Mouse (Mus musculus): ENCODE data around the gene Parm1. TPM values are rescaled to one million over a fixed set of nuclear protein-coding genes. Genes with fewer than 3 reads are reported as not detected.

Parm1 gene
- polyA plus RNA-seq, 1 experiment from 2014 or later: 27.0 TPM

DNA sequence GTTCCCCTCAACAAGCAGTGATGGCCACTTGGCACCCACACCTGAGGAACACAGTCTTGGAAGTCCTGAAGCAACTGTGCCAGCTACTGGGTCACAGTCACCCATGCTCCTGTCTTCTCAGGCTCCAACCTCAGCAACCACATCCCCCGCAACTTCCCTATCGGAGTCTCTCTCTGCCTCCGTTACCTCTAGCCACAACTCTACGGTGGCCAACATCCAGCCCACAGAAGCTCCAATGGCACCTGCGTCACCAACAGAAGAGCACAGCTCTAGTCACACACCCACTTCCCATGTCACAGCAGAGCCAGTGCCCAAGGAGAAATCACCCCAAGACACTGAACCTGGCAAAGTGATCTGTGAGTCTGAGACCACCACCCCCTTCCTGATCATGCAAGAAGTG lies 76.7 kb downstream of the Parm1 start:
- Histone ChIP-seq H3K36me3 (ENCODE audit: control insufficient read depth, insufficient read depth, low read length) (no peaks in the 10 kb centered on the region), H3K4me1 (ENCODE audit: control insufficient read depth, insufficient read depth, low read length) (no peaks in the 10 kb centered on the region), H3K4me3 (ENCODE audit: low read depth, low read length) (no peak overlapping the region), H3K9ac (ENCODE audit: low read depth, low read length) (no peak overlapping the region), H3K9me3 (replicated peaks; ENCODE audit: control insufficient read depth, low read length) (peaks cover under 1% of the 10 kb centered on the region; the same call in 1 of the 2 replicates), H3K4me2 (no peak overlapping the region), H3K27ac (ENCODE audit: low read depth, low read length) (no peak overlapping the region), H3K27me3 (ENCODE audit: control insufficient read depth, insufficient read depth, low read length) (no peaks in the 10 kb centered on the region)
- 94% methylated on average over 5 of the region's 5 CpGs for WGBS (ENCODE audit: insufficient replicate concordance)
- ATAC-seq (replicated peaks; ENCODE audit: insufficient number of reproducible peaks, low FRiP score, low TSS enrichment): no peak

DNA sequence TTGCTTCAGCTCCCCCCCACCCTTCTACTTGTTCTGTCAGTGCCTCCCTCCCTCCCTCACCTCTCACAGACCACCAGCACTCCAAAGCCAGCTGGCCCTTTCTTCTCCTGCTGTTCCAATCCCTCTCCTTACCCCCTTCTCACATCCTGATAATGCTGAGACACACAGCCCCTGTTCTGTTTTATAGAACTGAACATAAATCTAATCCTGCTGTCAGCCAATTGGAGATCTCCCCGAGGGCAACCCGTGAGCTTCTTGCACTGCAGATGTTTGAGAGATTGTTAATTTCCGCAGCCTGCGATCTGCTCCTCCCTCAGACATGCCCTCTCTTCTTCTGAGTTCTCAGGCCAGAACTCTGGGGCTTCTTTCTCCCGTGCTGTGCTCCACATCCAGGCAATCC lies 79.8 kb downstream of the Parm1 start:
- no peak overlapping the region for H3K27ac ChIP-seq (ENCODE audit: low read depth, low read length)
- no peak overlapping the region for H3K9ac ChIP-seq (ENCODE audit: low read depth, low read length)
- no peak for ATAC-seq (replicated peaks; ENCODE audit: insufficient number of reproducible peaks, low FRiP score, low TSS enrichment)
- no peak overlapping the region for H3K4me2 ChIP-seq
- H3K36me3 ChIP-seq (ENCODE audit: control insufficient read depth, insufficient read depth, low read length): no peaks in the 10 kb centered on the region
- no peaks in the 10 kb centered on the region for H3K4me1 ChIP-seq (ENCODE audit: control insufficient read depth, insufficient read depth, low read length)
- no peaks in the 10 kb centered on the region for H3K27me3 ChIP-seq (ENCODE audit: control insufficient read depth, insufficient read depth, low read length)
- H3K4me3 ChIP-seq (ENCODE audit: low read depth, low read length): no peak overlapping the region
- H3K9me3 ChIP-seq (replicated peaks; ENCODE audit: control insufficient read depth, low read length): no peaks in the 10 kb centered on the region
- WGBS (ENCODE audit: insufficient replicate concordance): 53% methylated on average over 5 of the region's 5 CpGs

DNA sequence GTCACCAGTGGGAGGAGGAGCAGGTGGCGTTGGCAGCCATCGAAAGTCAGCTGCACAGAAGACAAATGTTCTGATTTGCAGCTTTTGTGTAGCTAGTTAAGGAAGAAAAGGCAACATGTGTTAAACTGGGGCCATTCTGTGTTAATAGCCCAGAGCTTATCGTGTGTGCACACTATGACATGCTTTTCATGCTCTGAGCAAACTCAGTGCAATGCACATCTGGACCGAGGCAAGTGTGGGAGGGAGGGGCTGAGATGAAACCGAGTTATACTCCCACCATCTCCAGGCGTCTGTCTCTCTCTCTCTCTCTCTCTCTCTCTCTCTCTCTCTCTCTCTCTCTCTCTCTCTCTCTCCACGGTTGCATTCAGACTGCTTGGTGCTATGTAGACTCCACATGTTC lies 82.4 kb downstream of the Parm1 start:
- Histone ChIP-seq H3K4me2 (no peak overlapping the region), H3K4me1 (ENCODE audit: control insufficient read depth, insufficient read depth, low read length) (0 out of 2 replicates have a peak, but pooled peaks cover 4% of the 10 kb centered on the region), H3K27ac (ENCODE audit: low read depth, low read length) (no peak overlapping the region), H3K4me3 (ENCODE audit: low read depth, low read length) (no peak overlapping the region), H3K27me3 (ENCODE audit: control insufficient read depth, insufficient read depth, low read length) (no peaks in the 10 kb centered on the region), H3K9me3 (replicated peaks; ENCODE audit: control insufficient read depth, low read length) (no peaks in the 10 kb centered on the region), H3K9ac (ENCODE audit: low read depth, low read length) (no peak overlapping the region), H3K36me3 (ENCODE audit: control insufficient read depth, insufficient read depth, low read length) (no peaks in the 10 kb centered on the region)
- 72% methylated on average over 7 of the region's 7 CpGs for WGBS (ENCODE audit: insufficient replicate concordance)
- ATAC-seq (replicated peaks; ENCODE audit: insufficient number of reproducible peaks, low FRiP score, low TSS enrichment): no peak

DNA sequence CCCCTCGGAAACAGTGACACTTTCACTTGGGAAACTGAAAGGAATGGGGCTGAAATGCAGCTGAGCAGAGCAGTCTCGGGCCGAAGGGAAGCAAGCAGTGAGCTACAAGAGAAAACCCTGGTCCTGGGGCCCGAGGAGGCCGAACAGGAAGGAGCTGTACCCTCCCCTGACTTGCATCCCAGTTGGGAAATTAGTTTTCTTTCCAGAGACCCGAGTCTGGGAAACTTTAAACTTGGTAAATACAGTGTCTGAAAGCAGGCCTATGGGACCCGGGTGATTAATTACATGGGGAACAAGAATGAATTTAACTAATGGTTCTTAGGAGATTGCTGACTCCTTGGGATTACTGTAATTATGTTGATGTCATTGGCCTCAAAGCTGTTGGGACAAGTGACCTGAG lies 85.9 kb downstream of the Parm1 start:
- no peak for ATAC-seq (replicated peaks; ENCODE audit: insufficient number of reproducible peaks, low FRiP score, low TSS enrichment)
- H3K4me3 ChIP-seq (ENCODE audit: low read depth, low read length): no peak overlapping the region
- H3K4me2 ChIP-seq: no peak overlapping the region
- no peaks in the 10 kb centered on the region for H3K9me3 ChIP-seq (replicated peaks; ENCODE audit: control insufficient read depth, low read length)
- H3K4me1 ChIP-seq (ENCODE audit: control insufficient read depth, insufficient read depth, low read length): peaks cover 12% of the 10 kb centered on the region
- no peak overlapping the region for H3K9ac ChIP-seq (ENCODE audit: low read depth, low read length)
- WGBS (ENCODE audit: insufficient replicate concordance): 67% methylated on average over 7 of the region's 7 CpGs
- no peaks in the 10 kb centered on the region for H3K27me3 ChIP-seq (ENCODE audit: control insufficient read depth, insufficient read depth, low read length)
- no peak overlapping the region for H3K27ac ChIP-seq (ENCODE audit: low read depth, low read length)
- no peaks in the 10 kb centered on the region for H3K36me3 ChIP-seq (ENCODE audit: control insufficient read depth, insufficient read depth, low read length)

DNA sequence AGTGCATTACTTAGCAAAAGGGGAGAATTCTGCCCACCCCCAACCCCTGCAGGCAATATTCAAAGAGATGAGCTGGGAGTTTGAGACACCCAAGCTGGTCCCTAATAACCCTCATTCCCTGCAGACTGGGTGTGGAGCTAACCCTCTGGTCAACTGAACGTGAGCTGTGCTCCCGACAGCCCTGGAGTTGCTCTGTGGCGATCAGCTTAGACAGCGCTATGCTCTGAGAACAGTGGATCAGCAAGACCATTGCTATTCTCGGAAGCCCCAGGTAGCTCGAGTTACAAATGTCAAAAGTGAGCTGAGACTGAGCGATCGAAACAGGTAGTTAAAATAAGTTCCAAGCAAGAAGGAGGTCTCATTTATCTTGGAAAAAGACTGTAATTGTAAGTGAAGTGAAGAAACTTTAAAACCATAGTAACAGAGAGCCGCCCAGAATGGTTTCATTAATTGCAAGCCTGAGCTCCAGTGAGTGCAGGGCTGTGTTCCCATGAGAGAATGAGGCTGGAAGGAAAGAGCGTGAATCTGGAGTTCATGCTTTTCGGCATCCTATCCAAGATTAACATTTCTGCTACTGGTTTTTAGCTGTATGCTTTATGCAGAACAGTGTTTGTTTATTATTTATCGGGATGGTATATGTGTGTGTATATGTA lies 86.5 kb downstream of the Parm1 start:
- H3K9ac ChIP-seq (ENCODE audit: low read depth, low read length): no peak overlapping the region
- H3K4me2 ChIP-seq: no peak overlapping the region
- H3K36me3 ChIP-seq (ENCODE audit: control insufficient read depth, insufficient read depth, low read length): no peaks in the 10 kb centered on the region
- H3K4me3 ChIP-seq (ENCODE audit: low read depth, low read length): no peak overlapping the region
- H3K9me3 ChIP-seq (replicated peaks; ENCODE audit: control insufficient read depth, low read length): no peaks in the 10 kb centered on the region
- ATAC-seq (replicated peaks; ENCODE audit: insufficient number of reproducible peaks, low FRiP score, low TSS enrichment): no peak
- 63% methylated on average over 12 of the region's 12 CpGs for WGBS (ENCODE audit: insufficient replicate concordance)
- H3K27me3 ChIP-seq (ENCODE audit: control insufficient read depth, insufficient read depth, low read length): no peaks in the 10 kb centered on the region
- peaks cover 14% of the 10 kb centered on the region for H3K4me1 ChIP-seq (ENCODE audit: control insufficient read depth, insufficient read depth, low read length)
- no peak overlapping the region for H3K27ac ChIP-seq (ENCODE audit: low read depth, low read length)

DNA sequence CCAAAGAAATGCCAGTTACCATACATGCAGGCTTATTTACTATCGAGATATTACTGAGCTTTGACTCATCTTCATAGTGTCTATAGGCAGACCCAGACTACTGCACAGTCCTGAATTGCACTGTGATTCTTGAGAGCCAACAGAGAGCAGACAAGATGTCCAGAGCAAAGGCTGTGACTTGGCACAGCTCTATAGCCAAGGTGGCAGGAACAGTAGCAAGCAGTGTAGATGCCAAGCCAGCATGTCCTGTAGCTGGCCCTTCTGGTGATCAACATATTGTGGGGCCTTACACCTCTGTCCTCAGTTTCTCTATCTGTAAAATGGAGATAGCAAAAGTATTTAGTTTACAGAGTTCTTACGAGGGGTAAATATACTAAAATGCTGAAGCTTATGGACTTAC lies 89.8 kb downstream of the Parm1 start:
- H3K27ac ChIP-seq (ENCODE audit: low read depth, low read length): no peak overlapping the region
- H3K9ac ChIP-seq (ENCODE audit: low read depth, low read length): no peak overlapping the region
- H3K4me3 ChIP-seq (ENCODE audit: low read depth, low read length): no peak overlapping the region
- peaks cover 14% of the 10 kb centered on the region for H3K4me1 ChIP-seq (ENCODE audit: control insufficient read depth, insufficient read depth, low read length)
- no peaks in the 10 kb centered on the region for H3K27me3 ChIP-seq (ENCODE audit: control insufficient read depth, insufficient read depth, low read length)
- 88% methylated on average over 2 of the region's 2 CpGs for WGBS (ENCODE audit: insufficient replicate concordance)
- ATAC-seq (replicated peaks; ENCODE audit: insufficient number of reproducible peaks, low FRiP score, low TSS enrichment): no peak
- no peak overlapping the region for H3K4me2 ChIP-seq
- no peaks in the 10 kb centered on the region for H3K36me3 ChIP-seq (ENCODE audit: control insufficient read depth, insufficient read depth, low read length)
- no peaks in the 10 kb centered on the region for H3K9me3 ChIP-seq (replicated peaks; ENCODE audit: control insufficient read depth, low read length)

DNA sequence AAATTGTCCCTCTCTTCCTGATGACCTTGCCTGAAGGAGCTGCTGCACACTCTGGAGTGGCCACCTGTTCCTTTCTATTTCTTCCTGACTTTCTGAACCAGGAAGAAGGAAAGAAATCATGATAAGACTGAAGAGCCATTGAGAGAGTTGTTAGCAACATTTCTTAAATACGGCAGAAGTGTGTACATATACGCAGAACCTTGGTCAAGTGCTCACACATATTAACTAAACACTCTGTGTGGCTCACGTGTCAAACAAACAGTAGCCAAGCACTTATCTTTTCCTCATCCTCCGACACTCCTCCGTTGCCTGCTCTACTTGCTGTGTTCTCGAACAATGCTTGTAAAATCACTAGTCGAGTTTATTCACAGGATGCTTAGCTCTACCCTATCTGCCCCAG lies 90.4 kb downstream of the Parm1 start:
- Histone ChIP-seq H3K36me3 (ENCODE audit: control insufficient read depth, insufficient read depth, low read length) (no peaks in the 10 kb centered on the region), H3K9me3 (replicated peaks; ENCODE audit: control insufficient read depth, low read length) (no peaks in the 10 kb centered on the region), H3K4me1 (ENCODE audit: control insufficient read depth, insufficient read depth, low read length) (peaks cover 14% of the 10 kb centered on the region), H3K4me2 (no peak overlapping the region), H3K27ac (ENCODE audit: low read depth, low read length) (no peak overlapping the region), H3K27me3 (ENCODE audit: control insufficient read depth, insufficient read depth, low read length) (no peaks in the 10 kb centered on the region), H3K9ac (ENCODE audit: low read depth, low read length) (no peak overlapping the region), H3K4me3 (ENCODE audit: low read depth, low read length) (no peak overlapping the region)
- 54% methylated on average over 7 of the region's 7 CpGs for WGBS (ENCODE audit: insufficient replicate concordance)
- ATAC-seq (replicated peaks; ENCODE audit: insufficient number of reproducible peaks, low FRiP score, low TSS enrichment): no peak

DNA sequence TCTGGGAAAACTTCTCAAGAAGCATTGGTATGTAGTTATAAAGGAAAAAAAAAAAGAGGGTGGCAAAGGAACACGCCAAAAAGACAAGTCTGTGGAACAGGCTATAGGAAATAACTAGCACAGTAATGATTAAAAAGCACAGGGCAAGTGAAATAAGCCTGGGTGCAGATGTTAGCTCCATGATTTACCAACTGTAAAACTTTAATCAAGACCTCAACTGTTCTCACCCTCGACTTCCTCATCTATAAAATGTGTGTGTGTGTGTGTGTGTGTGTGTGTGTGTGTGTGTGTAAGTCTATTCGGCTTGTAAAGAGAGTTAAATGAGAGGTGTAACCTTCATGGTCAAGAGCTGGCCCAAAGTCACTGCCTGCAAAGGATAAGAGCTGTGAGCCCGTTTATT lies 91.6 kb downstream of the Parm1 start:
- no peaks in the 10 kb centered on the region for H3K36me3 ChIP-seq (ENCODE audit: control insufficient read depth, insufficient read depth, low read length)
- H3K9ac ChIP-seq (ENCODE audit: low read depth, low read length): no peak overlapping the region
- H3K9me3 ChIP-seq (replicated peaks; ENCODE audit: control insufficient read depth, low read length): no peaks in the 10 kb centered on the region
- no peak overlapping the region for H3K27ac ChIP-seq (ENCODE audit: low read depth, low read length)
- peaks cover 10% of the 10 kb centered on the region for H3K4me1 ChIP-seq (ENCODE audit: control insufficient read depth, insufficient read depth, low read length)
- ATAC-seq (replicated peaks; ENCODE audit: insufficient number of reproducible peaks, low FRiP score, low TSS enrichment): no peak
- H3K4me3 ChIP-seq (ENCODE audit: low read depth, low read length): no peak overlapping the region
- no peaks in the 10 kb centered on the region for H3K27me3 ChIP-seq (ENCODE audit: control insufficient read depth, insufficient read depth, low read length)
- 79% methylated on average over 4 of the region's 4 CpGs for WGBS (ENCODE audit: insufficient replicate concordance)
- no peak overlapping the region for H3K4me2 ChIP-seq

DNA sequence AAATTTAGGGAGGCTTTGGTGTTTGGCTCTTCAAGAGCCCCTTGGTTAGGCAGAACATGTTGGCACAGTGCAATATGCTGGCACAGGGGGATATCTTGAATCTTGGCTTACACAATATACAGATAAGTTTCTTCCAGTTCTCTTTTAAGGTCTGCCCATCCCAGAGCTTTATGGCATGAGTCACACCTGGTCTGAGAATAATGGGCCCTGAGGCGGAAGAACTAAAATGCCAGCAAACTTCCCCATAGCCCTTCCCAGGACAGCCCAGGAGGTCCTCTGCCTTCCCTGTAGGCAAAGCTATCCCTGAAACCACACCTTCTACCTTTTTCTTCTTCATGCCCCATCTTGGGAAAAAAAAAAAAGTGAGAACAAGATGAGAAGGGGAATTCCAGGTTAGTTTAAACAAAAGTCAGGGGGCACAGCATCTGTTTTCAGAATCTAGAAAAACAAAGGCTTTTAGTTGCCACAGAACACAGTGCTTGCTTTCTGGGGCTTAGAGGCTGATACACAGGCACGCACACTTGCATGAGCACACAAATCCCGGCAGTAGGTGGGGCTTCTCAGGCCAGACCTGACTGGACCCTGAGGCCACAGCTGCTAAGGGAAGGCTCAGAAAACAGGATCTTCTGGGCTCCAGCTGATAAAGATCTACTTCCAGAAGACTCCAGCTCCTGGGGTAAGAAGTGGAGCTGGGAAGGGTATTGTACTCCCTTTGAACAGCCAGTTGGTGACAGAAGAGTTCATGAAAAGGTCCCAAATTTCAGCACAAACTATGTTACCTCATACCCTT lies 92.3 kb downstream of the Parm1 start:
- H3K4me3 ChIP-seq (ENCODE audit: low read depth, low read length): no peak overlapping the region
- WGBS (ENCODE audit: insufficient replicate concordance): 75% methylated on average over 3 of the region's 3 CpGs
- peaks cover 10% of the 10 kb centered on the region for H3K4me1 ChIP-seq (ENCODE audit: control insufficient read depth, insufficient read depth, low read length)
- H3K27me3 ChIP-seq (ENCODE audit: control insufficient read depth, insufficient read depth, low read length): no peaks in the 10 kb centered on the region
- no peaks in the 10 kb centered on the region for H3K9me3 ChIP-seq (replicated peaks; ENCODE audit: control insufficient read depth, low read length)
- ATAC-seq (replicated peaks; ENCODE audit: insufficient number of reproducible peaks, low FRiP score, low TSS enrichment): no peak
- H3K9ac ChIP-seq (ENCODE audit: low read depth, low read length): no peak overlapping the region
- H3K4me2 ChIP-seq: no peak overlapping the region
- H3K27ac ChIP-seq (ENCODE audit: low read depth, low read length): no peak overlapping the region
- no peaks in the 10 kb centered on the region for H3K36me3 ChIP-seq (ENCODE audit: control insufficient read depth, insufficient read depth, low read length)

All from heart, embryonic 11.5 days (tissue).